Mouse (Mus musculus) cerebellum, adult 2 months (tissue): ENCODE results near the gene Atoh7. TPM values are rescaled to one million over a fixed set of nuclear protein-coding genes. Genes with fewer than 3 reads are reported as not detected.
A peak's percentile ranks its signal among the peaks of the same experiment; 100 is the strongest.

Source experiments
- DNase-seq, 2 experiments: peaks; one replicate each; pipeline ENCODE4 v3.0.0; 2021
- H3K27ac ChIP-seq: fragments of 200-500 bp; 2 replicates; pipeline ENCODE4 v1.5.1; 2012; ENCODE audit warnings: low read length, control low read depth, inconsistent platforms; ENCODE audit not compliant: insufficient read depth
- H3K27me3 ChIP-seq: fragments of 200-500 bp; 2 replicates; pipeline ENCODE4 v1.6.1; 2012; ENCODE audit warnings: inconsistent platforms, mild to moderate bottlenecking, low read length, moderate library complexity; ENCODE audit not compliant: control insufficient read depth, insufficient read depth
- H3K4me1 ChIP-seq: fragments of 200-500 bp; 2 replicates; pipeline ENCODE4 v1.6.1; 2011; ENCODE audit warnings: low read length; ENCODE audit not compliant: control insufficient read depth, insufficient read depth
- H3K4me3 ChIP-seq: fragments of 200-500 bp; replicated peaks from 2 replicates; pipeline ENCODE3; 2011; ENCODE audit warnings: mild to moderate bottlenecking, low read depth, low read length, control low read depth; ENCODE audit not compliant: insufficient read depth
- CTCF ChIP-seq: fragments of 200-500 bp; IDR thresholded peaks from 2 replicates; pipeline ENCODE4 v1.5.1; 2011; ENCODE audit warnings: low read depth, mild to moderate bottlenecking, control low read depth, low read length, moderate library complexity, borderline replicate concordance; ENCODE audit not compliant: insufficient read depth
- POLR2A ChIP-seq: fragments of 200-500 bp; IDR thresholded peaks from 2 replicates; pipeline ENCODE4 v1.6.1; 2011; ENCODE audit warnings: low read length, control low read depth, borderline replicate concordance; ENCODE audit not compliant: insufficient read depth
- WGBS: fragments of 180-500 bp; shearing (Covaris S2); methylation state at CpG from one replicate; pipeline ENCODE4 v1.1.7; 2018; 5-methylcytosine and 5-hydroxymethylcytosine counted together
- polyA plus RNA-seq: library from polyadenylated mRNA; depleted of rRNA; stranded (reverse); fragments of >200 nt; gene quantifications from 2 replicates; pipeline ENCODE4 v1.2.3, GENCODE M21; 2012

Gene Atoh7
- polyA plus RNA-seq, 1 experiment, result 18.5 TPM

GRCm38 (mm10) chr10:63089103-63089757 lies 10.2 kb upstream of the Atoh7 start:
- WGBS, result 78% methylated on average over 8 of the region's 8 CpGs
- no peak for DNase-seq
- H3K4me3 ChIP-seq, result peak overlapping the region; percentile 5
- TF ChIP-seq POLR2A (no peak), CTCF (no peak)
- peaks cover 25% of the 10 kb centered on the region for H3K4me1 ChIP-seq
- H3K27me3 ChIP-seq, result no peaks in the 10 kb centered on the region
- H3K27ac ChIP-seq, result no peak overlapping the region

GRCm38 (mm10) chr10:63089758-63090571 lies 9.5 kb upstream of the Atoh7 start:
- Histone ChIP-seq H3K4me3 (peak overlapping the region; percentile 5), H3K27ac (peak overlapping the region; percentile 2; the same call in 1 of the 2 replicates), H3K4me1 (peaks cover 21% of the 10 kb centered on the region), H3K27me3 (no peaks in the 10 kb centered on the region)
- WGBS, result 10% methylated on average over 26 of the region's 26 CpGs
- TF ChIP-seq CTCF (no peak), POLR2A (no peak)
- peak; percentile 61 to 62 for DNase-seq

GRCm38 (mm10) chr10:63091915-63092314 lies 7.5 kb upstream of the Atoh7 start:
- 76% methylated on average over 7 of the region's 7 CpGs for WGBS
- no peak overlapping the region for H3K27ac ChIP-seq
- H3K4me1 ChIP-seq, result peaks cover 26% of the 10 kb centered on the region
- no peak for DNase-seq
- no peak overlapping the region for H3K4me3 ChIP-seq
- no peaks in the 10 kb centered on the region for H3K27me3 ChIP-seq
- TF ChIP-seq CTCF (no peak), POLR2A (no peak)

GRCm38 (mm10) chr10:63092616-63093550 lies 6.6 kb upstream of the Atoh7 start:
- Histone ChIP-seq H3K27me3 (no peaks in the 10 kb centered on the region), H3K27ac (peak overlapping the region; percentile 85), H3K4me1 (peaks cover 26% of the 10 kb centered on the region), H3K4me3 (no peak overlapping the region)
- 13% methylated on average over 10 of the region's 10 CpGs for WGBS
- peak; percentile 67 to 86 for DNase-seq
- no peak for TF ChIP-seq CTCF
- TF ChIP-seq POLR2A, result no peak

- H3K27me3 ChIP-seq, result no peaks in the 10 kb centered on the region
- 92% methylated on average over 2 of the region's 2 CpGs for WGBS
- H3K4me3 ChIP-seq, result no peak overlapping the region
- TF ChIP-seq POLR2A, result no peak
- TF ChIP-seq CTCF, result no peak
- peaks cover 20% of the 10 kb centered on the region for H3K4me1 ChIP-seq
- DNase-seq, result no peak
- no peak overlapping the region for H3K27ac ChIP-seq
Observed at GRCm38 (mm10) chr10:63096757-63097156, 2.7 kb upstream of the Atoh7 start.

GRCm38 (mm10) chr10:63098191-63098590 lies 1.3 kb upstream of the Atoh7 start:
- Histone ChIP-seq H3K4me3 (no peak overlapping the region), H3K4me1 (peaks cover 13% of the 10 kb centered on the region), H3K27ac (no peak overlapping the region), H3K27me3 (no peaks in the 10 kb centered on the region)
- 78% methylated on average over 12 of the region's 12 CpGs for WGBS
- TF ChIP-seq CTCF (no peak), POLR2A (no peak)
- DNase-seq, result no peak

GRCm38 (mm10) chr10:63099941-63100562 lies 601 bp downstream of the Atoh7 start:
- Histone ChIP-seq H3K27me3 (no peaks in the 10 kb centered on the region), H3K4me3 (peak overlapping the region; percentile 85), H3K27ac (peak overlapping the region; percentile 100), H3K4me1 (peaks cover 4% of the 10 kb centered on the region; the same call in 1 of the 2 replicates)
- under 1% methylated on average over 62 of the region's 62 CpGs for WGBS
- peak; percentile 92 to 94 for DNase-seq
- TF ChIP-seq CTCF (no peak), POLR2A (peak; percentile 87)
